Mouse (Mus musculus) hindbrain, embryonic 10.5 days (tissue): Measurements from ENCODE around the gene Tm4sf1. TPM values are rescaled to one million over a fixed set of nuclear protein-coding genes. Genes with fewer than 3 reads are reported as not detected.
A peak's percentile ranks its signal among the peaks of the same experiment; 100 is the strongest.

Experiments used
- DNase-seq: peaks from one replicate; pipeline ENCODE4 v3.0.0-alpha.2; 2017; ENCODE audit warnings: low spot score
- H3K27ac ChIP-seq: fragments of 300-500 bp; sonication (generic); 2 replicates; pipeline ENCODE4 v1.5.1; 2016; ENCODE audit warnings: mild to moderate bottlenecking, moderate library complexity
- H3K27me3 ChIP-seq: fragments of 300-500 bp; sonication (generic); 2 replicates; pipeline ENCODE4 v1.6.1; 2016; ENCODE audit warnings: mild to moderate bottlenecking; ENCODE audit not compliant: poor library complexity, insufficient read depth, severe bottlenecking
- H3K36me3 ChIP-seq: fragments of 300-500 bp; sonication (generic); 2 replicates; pipeline ENCODE4 v1.6.1; 2016; ENCODE audit warnings: mild to moderate bottlenecking, moderate library complexity
- H3K4me1 ChIP-seq: fragments of 300-500 bp; sonication (generic); replicated peaks from 2 replicates; pipeline ENCODE4 v1.6.1; 2016; ENCODE audit warnings: mild to moderate bottlenecking
- H3K4me3 ChIP-seq: fragments of 300-500 bp; sonication (generic); 2 replicates; pipeline ENCODE4 v1.5.1; 2016; ENCODE audit warnings: mild to moderate bottlenecking, moderate library complexity
- H3K9me3 ChIP-seq: fragments of 300-500 bp; sonication (generic); 2 replicates; pipeline ENCODE4 v1.6.1; 2016; ENCODE audit warnings: mild to moderate bottlenecking, moderate library complexity
- WGBS: fragments of 180-500 bp; shearing (Covaris S2); methylation state at CpG from one replicate; pipeline ENCODE4 v1.1.7; 2016; 5-methylcytosine and 5-hydroxymethylcytosine counted together
- polyA plus RNA-seq: library from polyadenylated mRNA; unstranded; fragments of >200 nt; fragmentation: Nextera tagmentation; extraction: Ambion mirVana; gene quantifications from 2 replicates; pipeline ENCODE4 v1.2.1, GENCODE M21; 2016

Tm4sf1 gene
- polyA plus RNA-seq, 1 experiment from 2014 or later, result 16.3 TPM

- Histone ChIP-seq H3K36me3 (no peaks in the 10 kb centered on the region), H3K27ac (no peak overlapping the region), H3K27me3 (no peaks in the 10 kb centered on the region), H3K9me3 (no peaks in the 10 kb centered on the region), H3K4me1 (no peaks in the 10 kb centered on the region), H3K4me3 (no peak overlapping the region)
- WGBS, result 91% methylated on average over 3 of the region's 3 CpGs
- no peak for DNase-seq
Observed at GRCm38 (mm10) chr3:57276821-57277220, 25.0 kb downstream of the Tm4sf1 start.

- no peak for DNase-seq
- no peaks in the 10 kb centered on the region for H3K36me3 ChIP-seq
- no peaks in the 10 kb centered on the region for H3K9me3 ChIP-seq
- H3K27me3 ChIP-seq, result no peaks in the 10 kb centered on the region
- no peaks in the 10 kb centered on the region for H3K4me1 ChIP-seq
- no peak overlapping the region for H3K27ac ChIP-seq
- H3K4me3 ChIP-seq, result no peak overlapping the region
- WGBS, result 93% methylated on average over 2 of the region's 2 CpGs
Observed at GRCm38 (mm10) chr3:57268994-57269393, 32.8 kb downstream of the Tm4sf1 start.

GRCm38 (mm10) chr3:57267559-57268173, 34.1 kb downstream of the Tm4sf1 start:
- H3K27ac ChIP-seq, result no peak overlapping the region
- no peaks in the 10 kb centered on the region for H3K9me3 ChIP-seq
- DNase-seq, result peak; percentile 49
- 33% methylated on average over 6 of the region's 6 CpGs for WGBS
- H3K4me3 ChIP-seq, result no peak overlapping the region
- no peaks in the 10 kb centered on the region for H3K4me1 ChIP-seq
- H3K36me3 ChIP-seq, result no peaks in the 10 kb centered on the region
- no peaks in the 10 kb centered on the region for H3K27me3 ChIP-seq

GRCm38 (mm10) chr3:57253041-57253440, 48.7 kb downstream of the Tm4sf1 start:
- Histone ChIP-seq H3K4me3 (no peak overlapping the region), H3K27me3 (no peaks in the 10 kb centered on the region), H3K27ac (no peak overlapping the region), H3K9me3 (no peaks in the 10 kb centered on the region), H3K36me3 (no peaks in the 10 kb centered on the region), H3K4me1 (no peaks in the 10 kb centered on the region)
- 61% methylated on average over 2 of the region's 2 CpGs for WGBS
- no peak for DNase-seq

GRCm38 (mm10) chr3:57252551-57252950, 49.2 kb downstream of the Tm4sf1 start:
- no peaks in the 10 kb centered on the region for H3K27me3 ChIP-seq
- no peaks in the 10 kb centered on the region for H3K36me3 ChIP-seq
- H3K27ac ChIP-seq, result no peak overlapping the region
- H3K9me3 ChIP-seq, result no peaks in the 10 kb centered on the region
- no peak for DNase-seq
- no peaks in the 10 kb centered on the region for H3K4me1 ChIP-seq
- H3K4me3 ChIP-seq, result no peak overlapping the region

GRCm38 (mm10) chr3:57245242-57245641, 56.5 kb downstream of the Tm4sf1 start:
- Histone ChIP-seq H3K27ac (no peak overlapping the region), H3K4me3 (no peak overlapping the region), H3K27me3 (no peaks in the 10 kb centered on the region), H3K4me1 (no peaks in the 10 kb centered on the region), H3K36me3 (no peaks in the 10 kb centered on the region), H3K9me3 (no peaks in the 10 kb centered on the region)
- DNase-seq, result no peak
- WGBS, result 66% methylated on average over 2 of the region's 2 CpGs

Other genes with a start within 250 kb of the Tm4sf1 start
- 0.20 TPM in 1 of 2 replicates, not detected in the other for gene Tm4sf4, start 123.3 kb upstream of the Tm4sf1 start, polyA plus RNA-seq